Mouse (Mus musculus) myocyte (in vitro differentiated cells): ENCODE measurements around the gene Acbd3. TPM values are rescaled to one million over a fixed set of nuclear protein-coding genes. Genes with fewer than 3 reads are reported as not detected.

Source experiments
- polyA plus RNA-seq: library from polyadenylated mRNA; unstranded; fragments of >200 nt; fragmentation: generic; extraction: Trizol; gene quantifications from one replicate; pipeline ENCODE4 v1.2.1, GENCODE M21; 2012; ENCODE audit warnings: missing spikeins

Gene Acbd3
- polyA plus RNA-seq, 1 experiment = 13.6 TPM

Other genes starting within 250 kb of the Acbd3 start
- gene Stum, start 242.5 kb upstream of the Acbd3 start, polyA plus RNA-seq = 0.28 TPM
- 29.2 TPM for gene Parp1, start 157.1 kb upstream of the Acbd3 start, polyA plus RNA-seq
- gene Lin9, start 84.9 kb upstream of the Acbd3 start, polyA plus RNA-seq = 1.9 TPM
- gene Mixl1, start 29.0 kb upstream of the Acbd3 start, polyA plus RNA-seq = not detected
- 597 TPM for gene H3f3a, start 87.9 kb downstream of the Acbd3 start, polyA plus RNA-seq
- 15.3 TPM for gene Sde2, start 125.1 kb downstream of the Acbd3 start, polyA plus RNA-seq
- not detected for gene Lefty2, start 167.1 kb downstream of the Acbd3 start, polyA plus RNA-seq
- 52.6 TPM for gene Pycr2, start 178.2 kb downstream of the Acbd3 start, polyA plus RNA-seq
- gene Lefty1, start 209.0 kb downstream of the Acbd3 start, polyA plus RNA-seq = 2.9 TPM
- 45.5 TPM for gene Tmem63a, start 216.3 kb downstream of the Acbd3 start, polyA plus RNA-seq